Mouse (Mus musculus) adrenal gland, adult 18-20 months (tissue): Measurements from ENCODE around the gene Col4a3bp. TPM values are rescaled to one million over a fixed set of nuclear protein-coding genes. Genes with fewer than 3 reads are reported as not detected.
A peak's percentile ranks its signal among the peaks of the same experiment; 100 is the strongest.

ENCODE experiments used
- DNase-seq, 2 experiments: peaks; one replicate each; pipeline ENCODE4 v3.0.0; 2021 to 2022; ENCODE audit warnings: low spot score in 2 of 2
- total RNA-seq, 2 experiments: library from RNA; stranded (reverse); gene quantifications; 1 replicate in 1 of 2; 2 replicates in 1 of 2; pipeline ENCODE4 v1.2.3; 2021

The Col4a3bp gene
- total RNA-seq, 2 experiments from 2014 or later, result 72.4 to 112 TPM

- DNase-seq, result no peak
These were observed 4.3 kb upstream of the Col4a3bp start for GRCm38 (mm10) chr13:96538103-96538502.

DNA sequence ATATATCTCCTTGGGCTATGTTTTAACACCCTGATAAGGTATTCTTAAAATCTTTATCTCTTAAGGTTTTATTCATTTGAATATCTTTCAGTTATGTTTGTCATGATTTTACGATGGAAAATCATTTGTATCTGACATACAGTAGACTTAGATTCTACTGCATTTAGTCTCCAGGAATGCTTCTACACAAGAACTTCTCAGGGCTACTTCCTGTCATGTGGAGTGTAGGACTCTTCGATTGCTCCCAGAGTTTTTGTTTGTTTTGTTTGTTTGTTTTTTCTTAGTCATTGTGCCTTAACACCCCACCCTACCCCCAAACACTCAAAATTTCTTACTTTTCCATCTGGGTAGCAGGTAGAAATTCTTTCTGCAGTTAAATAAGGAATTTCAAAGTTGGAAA is 1.0 kb upstream of the Col4a3bp start:
- no peak for DNase-seq

GRCm38 (mm10) chr13:96542901-96543891 is 778 bp downstream of the Col4a3bp start:
- peak; percentile 32 to 71 for DNase-seq

DNA sequence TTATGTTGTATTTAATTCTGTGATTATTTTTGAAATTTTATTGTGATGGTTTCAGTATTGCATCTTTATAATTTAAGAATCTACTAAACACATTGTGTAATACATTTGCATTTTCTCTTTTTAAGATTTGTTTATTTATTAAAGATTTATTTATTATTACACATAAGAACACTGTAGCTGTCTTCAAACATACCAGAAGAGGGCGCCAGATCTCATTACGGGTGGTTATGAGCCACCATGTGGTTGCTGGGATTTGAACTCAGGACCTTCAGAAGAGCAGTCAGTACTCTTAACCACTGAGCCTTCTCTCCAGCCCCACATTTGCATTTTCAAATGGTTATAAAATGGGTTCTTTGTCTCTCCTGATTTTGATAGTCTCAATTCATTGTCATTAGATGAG is 2.1 kb downstream of the Col4a3bp start:
- no peak for DNase-seq

DNA sequence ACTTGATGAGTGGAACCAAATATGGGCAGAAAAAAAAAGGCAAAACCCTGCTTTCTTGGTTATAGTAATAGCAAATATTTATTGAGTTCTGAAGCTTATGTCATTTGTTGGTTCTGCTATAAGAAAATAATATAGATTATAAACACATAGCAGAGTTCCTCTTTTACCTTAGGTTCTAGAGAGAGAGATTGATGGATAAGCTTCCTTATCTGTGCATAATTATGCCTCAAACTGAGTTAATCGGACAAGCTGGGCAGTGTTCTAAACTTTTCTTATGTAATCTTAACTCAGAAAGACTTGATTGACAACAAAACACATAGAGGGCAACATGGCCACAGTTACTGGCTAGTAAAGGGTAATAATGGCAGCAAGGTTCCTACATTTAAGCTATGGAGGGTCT is 4.8 kb downstream of the Col4a3bp start:
- no peak for DNase-seq

DNA sequence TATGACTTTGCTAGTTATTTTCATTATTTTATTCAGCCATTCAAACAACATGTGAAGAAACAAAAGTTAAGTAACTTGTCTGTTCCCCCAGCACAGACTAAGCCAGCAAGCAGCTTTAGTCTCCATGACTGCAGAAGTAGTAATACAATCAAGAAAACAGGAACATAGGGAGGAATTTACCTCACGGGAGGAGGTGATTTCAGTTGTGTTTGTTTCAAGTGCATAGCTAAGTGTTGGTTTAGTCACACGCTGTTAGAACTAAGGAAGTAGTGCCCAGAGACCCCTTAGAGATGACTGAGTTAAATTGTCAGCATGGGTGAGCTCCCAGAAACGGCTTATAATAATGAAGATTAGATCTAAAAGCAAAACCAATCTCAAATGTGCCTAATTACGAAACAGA is 5.5 kb downstream of the Col4a3bp start:
- no peak for DNase-seq

- no peak for DNase-seq
These were observed 12.7 kb downstream of the Col4a3bp start for GRCm38 (mm10) chr13:96555099-96555498.

- DNase-seq, result no peak
These were observed 25.6 kb downstream of the Col4a3bp start for GRCm38 (mm10) chr13:96567977-96568376.

- DNase-seq, result no peak
These were observed 28.0 kb downstream of the Col4a3bp start for GRCm38 (mm10) chr13:96570313-96571015.

GRCm38 (mm10) chr13:96571016-96571361 is 28.6 kb downstream of the Col4a3bp start:
- no peak for DNase-seq

GRCm38 (mm10) chr13:96574170-96574569 is 31.8 kb downstream of the Col4a3bp start:
- no peak for DNase-seq

DNA sequence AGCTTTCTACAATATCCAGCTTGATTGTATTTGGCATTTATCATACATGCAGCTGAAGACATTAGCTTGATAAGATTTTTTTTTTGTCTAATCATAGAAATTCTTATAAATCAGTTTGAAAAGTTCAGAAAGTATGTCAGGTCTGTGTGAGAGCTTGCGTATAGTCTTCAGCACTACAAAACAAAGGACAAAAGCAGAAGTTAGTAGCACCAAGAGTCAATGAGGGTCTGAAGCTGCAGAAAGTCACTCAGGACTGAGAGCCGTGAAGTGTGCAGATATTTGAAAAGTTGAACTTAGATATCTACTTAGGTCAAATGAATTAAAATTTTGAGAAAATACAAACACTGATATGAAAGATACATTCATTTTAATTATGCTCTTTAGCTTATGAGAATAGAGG is 36.7 kb downstream of the Col4a3bp start:
- DNase-seq, result no peak

DNA sequence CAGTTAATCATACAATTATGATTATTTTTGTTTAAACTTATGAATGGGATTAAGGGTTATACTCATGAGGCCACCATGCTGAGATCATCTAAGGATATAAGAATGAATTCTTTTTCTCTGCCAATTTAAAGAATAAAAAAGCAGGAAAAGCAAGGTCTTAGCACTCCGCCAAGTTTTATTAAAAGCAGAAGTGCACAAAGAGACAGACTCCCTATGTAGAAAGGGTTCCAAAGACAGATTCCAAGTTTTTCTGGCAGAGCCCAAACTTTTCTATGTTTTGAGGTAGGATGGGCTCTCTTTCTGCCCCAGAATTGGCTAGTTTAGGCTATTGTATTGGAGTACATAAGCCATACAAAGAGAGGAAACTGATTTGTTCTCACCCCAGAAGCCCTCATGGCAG is 37.6 kb downstream of the Col4a3bp start:
- no peak for DNase-seq

- no peak for DNase-seq
These were observed 41.8 kb downstream of the Col4a3bp start for GRCm38 (mm10) chr13:96584201-96584600.

DNA sequence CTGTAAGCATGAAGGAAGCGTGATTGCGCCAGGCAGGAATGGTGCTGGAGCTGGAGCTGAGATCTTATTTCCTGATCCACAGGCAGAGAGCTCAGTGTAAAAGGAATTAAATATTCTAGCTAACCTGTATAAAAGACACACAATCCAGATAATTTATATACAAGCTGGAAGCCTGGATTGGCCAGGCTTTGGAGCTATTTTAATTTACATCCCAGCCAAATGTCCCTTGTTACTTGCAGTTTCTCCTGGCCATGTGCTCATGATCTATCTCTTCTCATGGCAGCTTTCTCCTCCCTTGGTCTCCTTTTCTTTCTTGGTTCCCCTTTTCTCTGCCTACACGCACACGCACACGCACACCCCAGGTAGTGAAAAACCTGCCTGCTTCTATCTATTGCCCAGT is 44.1 kb downstream of the Col4a3bp start:
- DNase-seq, result no peak

DNA sequence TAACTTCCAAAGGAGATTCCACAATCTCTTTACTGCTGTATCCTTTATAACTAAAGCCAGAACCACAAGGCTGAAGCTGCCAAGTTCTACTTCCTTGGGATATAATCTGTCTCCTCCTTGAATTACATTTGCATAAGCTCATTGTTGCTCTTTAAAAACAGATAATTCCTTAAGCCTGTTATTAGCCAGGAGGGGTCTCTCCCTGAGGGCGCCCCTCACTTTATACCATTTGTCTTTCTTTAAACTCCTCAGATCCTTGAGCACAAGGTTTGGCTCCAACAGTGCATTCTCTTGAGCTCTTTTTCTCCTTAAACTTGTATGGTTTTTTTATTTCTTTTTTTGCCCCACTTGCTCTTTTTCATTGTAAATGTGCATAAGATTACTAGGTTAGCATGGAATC is 46.2 kb downstream of the Col4a3bp start:
- no peak for DNase-seq

GRCm38 (mm10) chr13:96593621-96594020 is 51.2 kb downstream of the Col4a3bp start:
- no peak for DNase-seq

GRCm38 (mm10) chr13:96594070-96594469 is 51.7 kb downstream of the Col4a3bp start:
- DNase-seq, result no peak

- no peak for DNase-seq
These were observed 56.8 kb downstream of the Col4a3bp start for GRCm38 (mm10) chr13:96599182-96599581.

- DNase-seq, result no peak
These were observed 61.8 kb downstream of the Col4a3bp start for GRCm38 (mm10) chr13:96604242-96604641.

DNA sequence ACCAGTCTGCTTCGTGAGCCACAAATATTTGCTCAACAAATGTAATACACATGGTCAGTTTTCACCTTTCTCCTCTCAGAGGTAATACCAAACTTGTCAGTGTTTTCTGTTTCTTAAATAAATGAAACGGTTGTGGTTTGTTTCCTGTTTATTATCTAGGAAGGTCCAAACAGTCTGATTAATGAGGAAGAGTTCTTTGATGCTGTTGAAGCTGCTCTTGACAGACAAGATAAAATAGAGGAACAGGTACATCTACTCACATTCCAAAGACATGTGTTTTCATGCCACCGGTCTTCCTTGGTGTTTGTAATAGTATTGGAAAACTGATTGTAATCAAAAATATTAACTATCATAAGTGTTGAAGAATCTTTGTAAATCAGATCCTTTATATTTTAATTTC is 72.2 kb downstream of the Col4a3bp start:
- no peak for DNase-seq

DNA sequence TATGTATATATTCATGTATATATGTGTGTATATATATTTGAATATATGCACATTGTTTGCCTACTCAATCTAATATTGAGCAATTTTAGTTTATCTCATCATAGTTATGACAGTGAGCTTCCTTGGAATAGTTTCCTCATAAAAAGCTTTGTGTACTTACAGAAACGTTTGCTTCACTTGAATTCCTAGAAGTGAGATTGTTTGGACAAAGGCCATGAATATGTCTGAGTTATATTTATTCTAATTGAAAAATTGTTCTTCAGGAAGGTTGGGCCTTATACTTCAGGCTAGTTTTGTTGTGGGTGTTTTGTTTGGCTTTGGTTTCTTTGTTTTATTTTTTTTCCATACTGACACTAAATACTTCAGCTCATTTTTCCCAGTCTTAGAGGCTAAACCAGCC is 78.5 kb downstream of the Col4a3bp start:
- no peak for DNase-seq
